Mouse (Mus musculus): ENCODE measurements around the gene Olfr310. TPM values are rescaled to one million over a fixed set of nuclear protein-coding genes. Genes with fewer than 3 reads are reported as not detected.

The Olfr310 gene
- not detected in 2 replicates for polyA plus RNA-seq (2011; ENCODE audit: insufficient read depth, insufficient read length, low replicate concordance, missing spikeins)

DNA sequence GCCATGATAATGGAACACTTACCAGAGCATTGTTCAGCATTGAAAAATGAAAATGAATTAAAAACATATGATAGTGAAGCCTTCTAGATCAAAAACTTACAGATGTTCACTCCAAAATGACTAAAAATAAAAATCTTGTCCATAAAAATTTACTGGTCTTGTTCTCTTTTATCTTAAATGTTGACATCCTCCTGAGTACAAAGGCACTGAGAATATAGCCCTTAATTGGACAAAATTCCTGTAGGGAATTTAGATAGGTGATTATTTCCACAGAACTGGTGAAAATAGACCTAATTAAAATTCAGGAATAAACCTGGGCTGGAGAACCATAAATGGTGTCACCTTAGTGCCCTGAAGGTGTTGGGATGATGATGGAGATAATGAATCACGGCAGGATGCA is at the start of gene Olfr310:
Gene Olfr310, minus strand, starts transcription at position 101 of the 400 bp plus-strand sequence.
- TF ChIP-seq POLR2A (IDR thresholded peaks at IDR 0.05; ENCODE audit: borderline replicate concordance, control insufficient read depth, low read depth, low read length), result no peak
- WGBS, result 73% methylated on average over 1 of the region's 1 CpGs
- Histone ChIP-seq H3K27ac (ENCODE audit: control insufficient read depth, insufficient read depth, low read depth, low read length, poor library complexity) (no peak within 1 kb of the TSS), H3K4me3 (replicated peaks; ENCODE audit: control insufficient read depth, low read depth, low read length) (no peak within 1 kb of the TSS), H3K4me1 (ENCODE audit: control insufficient read depth, insufficient read depth, low read length) (no peaks in the 10 kb centered on the region)

DNA sequence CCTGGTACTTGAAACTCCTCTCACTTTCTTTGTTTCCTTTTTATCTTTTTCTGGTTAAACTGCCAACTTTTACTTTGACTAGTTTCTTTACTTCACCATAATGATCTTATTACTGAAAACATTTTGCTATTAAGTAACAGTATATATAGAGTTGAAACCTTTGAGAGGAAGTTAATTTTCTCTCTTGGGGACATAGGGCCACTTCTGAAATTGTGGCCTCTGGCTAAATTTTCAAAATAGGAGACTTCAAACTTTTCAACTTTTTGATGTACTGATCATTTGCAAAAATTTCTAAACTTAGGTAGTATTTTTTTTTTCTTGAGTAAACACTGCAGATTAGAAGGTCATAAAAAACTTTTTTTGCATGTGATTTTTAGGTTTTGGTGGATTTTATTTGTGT is 48.6 kb upstream of the Olfr310 start, which contains the start of gene Olfr308:
Gene Olfr308, minus strand, starts transcription at position 101 of the 400 bp plus-strand sequence.
- H3K4me1 ChIP-seq (ENCODE audit: control insufficient read depth, insufficient read depth, low read length), result no peaks in the 10 kb centered on the region
- TF ChIP-seq CTCF (IDR thresholded peaks at IDR 0.05; ENCODE audit: control insufficient read depth, insufficient read depth, low read length) (no peak), POLR2A (IDR thresholded peaks at IDR 0.05; ENCODE audit: borderline replicate concordance, control insufficient read depth, low read depth, low read length) (no peak)
- no peak within 1 kb of the TSS for H3K4me3 ChIP-seq (replicated peaks; ENCODE audit: control insufficient read depth, low read depth, low read length)
- no peak within 1 kb of the TSS for H3K27ac ChIP-seq (ENCODE audit: control insufficient read depth, insufficient read depth, low read depth, low read length, poor library complexity)

DNA sequence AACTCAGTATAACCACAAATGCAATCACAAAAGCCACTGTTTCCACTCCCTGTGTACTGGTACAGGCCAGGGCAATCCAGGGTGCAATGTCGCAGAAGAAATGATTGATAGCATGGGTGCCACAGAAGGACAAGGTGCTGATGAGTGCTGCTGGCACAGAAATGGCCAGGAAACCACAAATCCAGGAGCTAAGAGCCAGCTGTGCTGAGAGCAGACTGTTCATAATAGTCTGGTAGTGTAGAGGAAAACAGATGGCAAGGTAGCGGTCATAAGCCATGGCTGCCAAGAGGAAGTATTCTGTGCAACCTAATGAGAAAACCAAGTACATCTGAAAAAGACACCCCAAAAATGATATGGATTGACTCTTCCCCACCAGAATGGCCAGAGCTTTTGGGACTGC is 44.4 kb upstream of the Olfr310 start:
- no peak overlapping the region for H3K27ac ChIP-seq (ENCODE audit: control insufficient read depth, insufficient read depth, low read depth, low read length, poor library complexity)
- WGBS, result 51% methylated on average over 2 of the region's 2 CpGs
- TF ChIP-seq CTCF (IDR thresholded peaks at IDR 0.05; ENCODE audit: control insufficient read depth, insufficient read depth, low read length) (no peak), POLR2A (IDR thresholded peaks at IDR 0.05; ENCODE audit: borderline replicate concordance, control insufficient read depth, low read depth, low read length) (no peak)
- no peak overlapping the region for H3K4me3 ChIP-seq (replicated peaks; ENCODE audit: control insufficient read depth, low read depth, low read length)
- H3K4me1 ChIP-seq (ENCODE audit: control insufficient read depth, insufficient read depth, low read length), result no peaks in the 10 kb centered on the region

DNA sequence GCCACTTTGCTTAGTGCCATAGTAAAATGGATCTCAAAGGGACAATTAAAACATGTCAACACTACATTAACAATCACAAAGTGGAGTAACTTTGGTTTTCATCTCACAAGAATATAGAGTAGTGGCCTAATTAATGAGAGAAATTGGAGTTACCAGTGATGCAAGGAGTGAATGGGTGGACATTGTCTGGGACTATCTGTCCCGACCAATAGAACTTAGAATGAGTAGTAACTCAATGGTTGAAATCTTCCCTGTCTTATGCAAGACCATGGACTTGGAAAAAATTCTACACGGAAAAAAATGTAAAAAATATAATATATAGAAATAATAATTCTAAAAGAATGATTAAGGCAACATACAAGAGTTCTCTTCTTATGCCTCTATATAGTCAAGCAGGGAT is 36.6 kb upstream of the Olfr310 start, which contains the start of gene Olfr309:
Gene Olfr309, minus strand, starts transcription at position 101 of the 400 bp plus-strand sequence.
- no peak within 1 kb of the TSS for H3K27ac ChIP-seq (ENCODE audit: control insufficient read depth, insufficient read depth, low read depth, low read length, poor library complexity)
- no peak for TF ChIP-seq CTCF (IDR thresholded peaks at IDR 0.05; ENCODE audit: control insufficient read depth, insufficient read depth, low read length)
- no peak for TF ChIP-seq POLR2A (IDR thresholded peaks at IDR 0.05; ENCODE audit: borderline replicate concordance, control insufficient read depth, low read depth, low read length)
- WGBS, result 70% methylated on average over 2 of the region's 2 CpGs
- H3K4me3 ChIP-seq (replicated peaks; ENCODE audit: control insufficient read depth, low read depth, low read length), result no peak within 1 kb of the TSS
- H3K4me1 ChIP-seq (ENCODE audit: control insufficient read depth, insufficient read depth, low read length), result no peaks in the 10 kb centered on the region

DNA sequence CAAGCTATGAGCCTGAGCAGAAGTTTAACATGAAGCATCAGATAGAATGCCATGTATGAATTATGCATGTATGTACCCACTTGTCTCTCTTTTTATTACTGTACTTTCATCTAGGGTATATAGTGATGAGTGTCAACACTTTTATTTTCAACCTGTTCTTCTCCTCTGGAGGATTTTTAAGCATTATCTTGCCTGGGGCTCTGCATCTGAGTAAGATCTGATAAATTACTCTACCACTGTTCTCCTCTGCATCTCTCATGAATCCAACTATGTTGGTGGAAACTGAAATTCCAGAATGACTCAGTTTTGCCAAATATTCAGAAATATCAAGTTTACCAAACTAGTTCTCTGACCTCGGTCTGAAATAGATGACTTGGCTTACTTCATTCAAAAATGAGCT is 30.8 kb downstream of the Olfr310 start, which contains the start of gene Vmn2r76:
Gene Vmn2r76, minus strand, starts transcription at position 101 of the 400 bp plus-strand sequence.
- WGBS, result 70% methylated on average over 1 of the region's 1 CpGs
- TF ChIP-seq POLR2A (IDR thresholded peaks at IDR 0.05; ENCODE audit: borderline replicate concordance, control insufficient read depth, low read depth, low read length), result no peak
- TF ChIP-seq CTCF (IDR thresholded peaks at IDR 0.05; ENCODE audit: control insufficient read depth, insufficient read depth, low read length), result no peak
- no peaks in the 10 kb centered on the region for H3K4me1 ChIP-seq (ENCODE audit: control insufficient read depth, insufficient read depth, low read length)
- no peak within 1 kb of the TSS for H3K4me3 ChIP-seq (replicated peaks; ENCODE audit: control insufficient read depth, low read depth, low read length)
- H3K27ac ChIP-seq (ENCODE audit: control insufficient read depth, insufficient read depth, low read depth, low read length, poor library complexity), result no peak within 1 kb of the TSS

Other genes with a start within 250 kb of the Olfr310 start
- gene Vmn2r75, start 105.4 kb downstream of the Olfr310 start, polyA plus RNA-seq (2011; ENCODE audit: insufficient read depth, insufficient read length, low replicate concordance, missing spikeins), result not detected in 2 replicates
- gene Vmn2r76, start 30.9 kb downstream of the Olfr310 start, polyA plus RNA-seq (2011; ENCODE audit: insufficient read depth, insufficient read length, low replicate concordance, missing spikeins), result 0.38 and 0.62 TPM in 2 replicates
- not detected in 2 replicates for gene Olfr309, start 36.5 kb upstream of the Olfr310 start, polyA plus RNA-seq (2011; ENCODE audit: insufficient read depth, insufficient read length, low replicate concordance, missing spikeins)
- not detected in 2 replicates for gene Olfr308, start 48.5 kb upstream of the Olfr310 start, polyA plus RNA-seq (2011; ENCODE audit: insufficient read depth, insufficient read length, low replicate concordance, missing spikeins)
- gene Olfr307, start 60.4 kb upstream of the Olfr310 start, polyA plus RNA-seq (2011; ENCODE audit: insufficient read depth, insufficient read length, low replicate concordance, missing spikeins), result not detected in 2 replicates
- not detected in 2 replicates for gene Olfr305, start 89.8 kb upstream of the Olfr310 start, polyA plus RNA-seq (2011; ENCODE audit: insufficient read depth, insufficient read length, low replicate concordance, missing spikeins)
- gene Olfr304, start 109.5 kb upstream of the Olfr310 start, polyA plus RNA-seq (2011; ENCODE audit: insufficient read depth, insufficient read length, low replicate concordance, missing spikeins), result not detected in 2 replicates
- not detected in 2 replicates for gene Olfr303, start 120.6 kb upstream of the Olfr310 start, polyA plus RNA-seq (2011; ENCODE audit: insufficient read depth, insufficient read length, low replicate concordance, missing spikeins)
- not detected in 2 replicates for gene Olfr301, start 126.7 kb upstream of the Olfr310 start, polyA plus RNA-seq (2011; ENCODE audit: insufficient read depth, insufficient read length, low replicate concordance, missing spikeins)
- not detected in 2 replicates for gene Olfr299, start 182.7 kb upstream of the Olfr310 start, polyA plus RNA-seq (2011; ENCODE audit: insufficient read depth, insufficient read length, low replicate concordance, missing spikeins)
- gene Olfr298, start 215.3 kb upstream of the Olfr310 start, polyA plus RNA-seq (2011; ENCODE audit: insufficient read depth, insufficient read length, low replicate concordance, missing spikeins), result not detected in 2 replicates
- gene Olfr297, start 242.8 kb upstream of the Olfr310 start, polyA plus RNA-seq (2011; ENCODE audit: insufficient read depth, insufficient read length, low replicate concordance, missing spikeins), result not detected in 2 replicates